Mouse (Mus musculus) heart, postnatal 0 days (tissue): ENCODE results near the gene Chmp2a. TPM values are rescaled to one million over a fixed set of nuclear protein-coding genes. Genes with fewer than 3 reads are reported as not detected.

ENCODE experiments used
- ATAC-seq: fragments of 200-750 bp; cut with Nextera tagmentation; 2 replicates; pipeline ENCODE4 v1.8.0; 2017; ENCODE audit warnings: low read depth, moderate number of reproducible peaks, moderate library complexity; ENCODE audit not compliant: insufficient read depth
- DNase-seq: peaks from one replicate; pipeline ENCODE4 v3.0.0-alpha.2; 2016; ENCODE audit warnings: low spot score
- H3K27ac ChIP-seq: fragments of 300-500 bp; sonication (generic); 2 replicates; pipeline ENCODE4 v1.5.1; 2014; ENCODE audit warnings: low read depth, mild to moderate bottlenecking
- H3K27me3 ChIP-seq: fragments of 300-500 bp; sonication (generic); 2 replicates; pipeline ENCODE4 v1.6.1; 2014; ENCODE audit warnings: low read length, mixed read lengths; ENCODE audit not compliant: control insufficient read depth, insufficient read depth
- H3K36me3 ChIP-seq: fragments of 300-500 bp; sonication (generic); replicated peaks from 2 replicates; pipeline ENCODE4 v1.6.1; 2014; ENCODE audit warnings: low read length, mixed read lengths; ENCODE audit not compliant: control insufficient read depth, insufficient read depth
- H3K4me1 ChIP-seq: fragments of 300-500 bp; sonication (generic); 2 replicates; pipeline ENCODE4 v1.6.1; 2014; ENCODE audit warnings: antibody characterized with exemption; ENCODE audit not compliant: control insufficient read depth, insufficient read depth
- H3K4me2 ChIP-seq: fragments of 300-500 bp; sonication (generic); 2 replicates; pipeline ENCODE4 v1.6.1; 2014; ENCODE audit warnings: low read depth, mild to moderate bottlenecking, low read length, moderate library complexity
- H3K4me3 ChIP-seq: fragments of 300-500 bp; sonication (generic); 2 replicates; pipeline ENCODE4 v1.5.1; 2014; ENCODE audit warnings: low read depth, low read length
- H3K9ac ChIP-seq: fragments of 300-500 bp; sonication (generic); replicated peaks from 2 replicates; pipeline ENCODE4 v1.6.1; 2014; ENCODE audit warnings: low read depth, low read length, mixed read lengths
- H3K9me3 ChIP-seq: fragments of 300-500 bp; sonication (generic); replicated peaks from 2 replicates; pipeline ENCODE4 v1.6.1; 2016; ENCODE audit warnings: low read length; ENCODE audit not compliant: control insufficient read depth
- CTCF ChIP-seq: IDR thresholded peaks from 2 replicates; pipeline ENCODE4 v1.5.1; 2016; ENCODE audit warnings: antibody characterized with exemption, control low read depth, low read depth
- EP300 ChIP-seq: IDR thresholded peaks from 2 replicates; pipeline ENCODE4 v1.6.1; 2016; ENCODE audit warnings: antibody characterized with exemption, low read depth
- WGBS: fragments of 180-500 bp; shearing (Covaris S2); extraction: QIAGEN DNeasy Blood & Tissue Kit; methylation state at CpG from one replicate; pipeline ENCODE4 v1.1.7; 2014; 5-methylcytosine and 5-hydroxymethylcytosine counted together
- polyA plus RNA-seq: library from polyadenylated mRNA; unstranded; fragments of >200 nt; fragmentation: Nextera tagmentation; extraction: Ambion mirVana; gene quantifications from 2 replicates; pipeline ENCODE4 v1.2.1, GENCODE M21; 2015
- total RNA-seq: library from RNA; depleted of rRNA; stranded (reverse); fragments of >200 nt; gene quantifications from 2 replicates; pipeline ENCODE4 v1.2.3, GENCODE M21; 2014; ENCODE audit warnings: low replicate concordance

Gene Chmp2a
- total and polyA plus RNA-seq, 2 experiments from 2014 or later = 48.2 to 181 TPM

- DNase-seq (no peak), ATAC-seq (peak; percentile 23; the same call in 1 of the 2 replicates)
- H3K4me1 ChIP-seq = peaks cover 16% of the 10 kb centered on the region
- no peaks in the 10 kb centered on the region for H3K9me3 ChIP-seq
- no peaks in the 10 kb centered on the region for H3K36me3 ChIP-seq
- no peak overlapping the region for H3K27ac ChIP-seq
- H3K27me3 ChIP-seq = peaks cover 29% of the 10 kb centered on the region
- peak overlapping the region; percentile 24; the same call in 1 of the 2 replicates for H3K9ac ChIP-seq
- peak overlapping the region; percentile 49 for H3K4me3 ChIP-seq
- TF ChIP-seq EP300 = no peak
- WGBS = 6% methylated on average over 78 of the region's 88 CpGs
- peak overlapping the region; percentile 73 for H3K4me2 ChIP-seq
These were observed 9.0 kb upstream of the Chmp2a start for GRCm38 (mm10) chr7:13043445-13044253.

- Histone ChIP-seq H3K27ac (no peak overlapping the region), H3K36me3 (no peaks in the 10 kb centered on the region), H3K4me2 (peak overlapping the region; percentile 73; the same call in 1 of the 2 replicates), H3K27me3 (peaks cover 29% of the 10 kb centered on the region), H3K9ac (no peak overlapping the region), H3K4me3 (peak overlapping the region; percentile 49), H3K4me1 (peaks cover 17% of the 10 kb centered on the region), H3K9me3 (no peaks in the 10 kb centered on the region)
- no peak for DNase-seq
- 47% methylated on average over 16 of the region's 16 CpGs for WGBS
- ATAC-seq = no peak
- no peak for TF ChIP-seq CTCF
- no peak for TF ChIP-seq EP300
These were observed 8.5 kb upstream of the Chmp2a start for GRCm38 (mm10) chr7:13043120-13043444.

- Histone ChIP-seq H3K4me2 (no peak overlapping the region), H3K36me3 (no peaks in the 10 kb centered on the region), H3K27ac (no peak overlapping the region), H3K9ac (no peak overlapping the region), H3K9me3 (no peaks in the 10 kb centered on the region), H3K27me3 (peaks cover 29% of the 10 kb centered on the region), H3K4me1 (peaks cover 17% of the 10 kb centered on the region), H3K4me3 (no peak overlapping the region)
- TF ChIP-seq EP300 = no peak
- no peak for TF ChIP-seq CTCF
- DNase-seq (no peak), ATAC-seq (no peak)
- WGBS = 57% methylated on average over 6 of the region's 6 CpGs
These were observed 7.9 kb upstream of the Chmp2a start for GRCm38 (mm10) chr7:13042511-13042910.

DNA sequence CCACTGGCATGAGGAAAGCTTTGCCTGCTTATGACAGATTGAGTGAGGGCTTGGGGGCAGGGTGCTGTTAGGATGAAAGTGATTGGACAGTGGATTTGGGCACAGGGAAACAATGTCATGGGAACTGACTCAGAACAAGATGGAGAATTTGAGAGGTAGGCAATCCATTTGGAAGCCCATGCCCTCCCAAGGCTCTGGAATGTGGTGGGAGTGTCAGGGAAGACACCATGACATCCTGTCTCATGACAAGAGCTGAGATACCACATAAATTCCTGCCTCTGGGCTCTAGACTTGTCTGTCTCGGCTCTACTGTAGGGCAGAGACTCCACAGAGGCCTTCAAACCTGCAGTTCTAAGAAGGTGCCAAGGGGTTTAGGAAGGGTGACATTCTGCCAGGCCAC is 6.6 kb upstream of the Chmp2a start:
- Histone ChIP-seq H3K4me1 (peaks cover 25% of the 10 kb centered on the region), H3K4me2 (no peak overlapping the region), H3K9ac (no peak overlapping the region), H3K9me3 (no peaks in the 10 kb centered on the region), H3K27me3 (peaks cover 29% of the 10 kb centered on the region), H3K4me3 (no peak overlapping the region), H3K36me3 (no peaks in the 10 kb centered on the region), H3K27ac (no peak overlapping the region)
- WGBS = 58% methylated on average over 1 of the region's 1 CpGs
- ATAC-seq (no peak), DNase-seq (no peak)
- TF ChIP-seq EP300 (no peak), CTCF (no peak)

DNA sequence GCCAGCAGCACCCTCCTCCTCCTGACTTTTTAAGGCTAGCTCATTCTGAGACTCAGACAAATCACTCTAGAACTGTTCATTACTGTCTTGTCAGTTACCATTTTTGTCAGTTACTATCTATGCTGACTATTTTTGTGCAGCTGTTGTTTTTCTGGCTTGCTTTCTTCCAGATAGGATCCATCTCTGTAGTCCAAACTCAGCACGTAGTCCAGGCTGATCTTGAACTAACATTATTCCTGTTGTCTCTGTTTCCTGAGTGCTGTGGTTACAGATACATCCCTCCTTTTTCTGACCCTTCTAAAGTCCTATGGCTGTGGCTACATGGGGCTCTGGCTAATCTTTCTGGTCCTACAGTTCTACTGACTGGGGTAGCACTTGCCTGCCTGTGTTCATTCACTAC is 4.6 kb upstream of the Chmp2a start:
- Histone ChIP-seq H3K27me3 (peaks cover 15% of the 10 kb centered on the region), H3K27ac (peak overlapping the region; percentile 100)
- WGBS = 50% methylated on average over 1 of the region's 1 CpGs

More for the DNA sequence above, 4.6 kb upstream of the Chmp2a start:
- no peak for TF ChIP-seq EP300
- no peak for TF ChIP-seq CTCF
- Histone ChIP-seq H3K9me3 (no peaks in the 10 kb centered on the region), H3K4me2 (peak overlapping the region; percentile 87), H3K9ac (peak overlapping the region; percentile 98), H3K4me3 (peak overlapping the region; percentile 92; the same call in 1 of the 2 replicates), H3K36me3 (peaks cover 8% of the 10 kb centered on the region), H3K4me1 (peaks cover 30% of the 10 kb centered on the region)
- no peak for ATAC-seq
- DNase-seq = no peak
